Mouse (Mus musculus) heart, adult 2 months (tissue): ENCODE data around the gene Sncb. TPM values are rescaled to one million over a fixed set of nuclear protein-coding genes. Genes with fewer than 3 reads are reported as not detected.

ENCODE experiments used
- DNase-seq, 2 experiments: peaks; one replicate each; pipeline ENCODE4 v3.0.0; 2021
- H3K27ac ChIP-seq: fragments of 200-600 bp; 2 replicates; pipeline ENCODE4 v1.8.1; 2022
- H3K27me3 ChIP-seq: fragments of 200-500 bp; 2 replicates; pipeline ENCODE4 v1.6.1; 2012; ENCODE audit warnings: mild to moderate bottlenecking, low read length, inconsistent platforms, mixed read lengths; ENCODE audit not compliant: control insufficient read depth, insufficient read depth
- H3K36me3 ChIP-seq: fragments of 200-500 bp; 2 replicates; pipeline ENCODE4 v1.6.1; 2012; ENCODE audit warnings: low read length, inconsistent platforms; ENCODE audit not compliant: control insufficient read depth, insufficient read depth
- H3K4me1 ChIP-seq: fragments of 200-500 bp; 2 replicates; pipeline ENCODE4 v1.6.1; 2011; ENCODE audit warnings: low read length; ENCODE audit not compliant: control insufficient read depth, insufficient read depth
- H3K4me3 ChIP-seq: fragments of 200-600 bp; 2 replicates; pipeline ENCODE4 v1.8.1; 2022
- H3K79me2 ChIP-seq: fragments of 200-500 bp; replicated peaks from 2 replicates; pipeline ENCODE4 v1.6.1; 2012; ENCODE audit warnings: mild to moderate bottlenecking, inconsistent platforms, low read length, moderate library complexity, mixed read lengths; ENCODE audit not compliant: control insufficient read depth, insufficient read depth
- H3K9ac ChIP-seq: fragments of 200-500 bp; 2 replicates; pipeline ENCODE4 v1.6.1; 2012; ENCODE audit warnings: low read depth, mild to moderate bottlenecking, control low read depth, inconsistent platforms, low read length, mixed read lengths
- CTCF ChIP-seq: fragments of 200-600 bp; IDR thresholded peaks from 2 replicates; pipeline ENCODE4 v1.8.1; 2022; ENCODE audit warnings: antibody characterized with exemption, mild to moderate bottlenecking, moderate library complexity
- EP300 ChIP-seq: fragments of 200-500 bp; IDR thresholded peaks from 2 replicates; pipeline ENCODE4 v1.6.1; 2011; ENCODE audit warnings: low read depth, low read length, control low read depth; ENCODE audit not compliant: insufficient read depth
- POLR2A ChIP-seq: fragments of 200-500 bp; IDR thresholded peaks from 2 replicates; pipeline ENCODE4 v1.6.1; 2011; ENCODE audit warnings: mild to moderate bottlenecking, low read depth, low read length, control low read depth; ENCODE audit not compliant: insufficient read depth
- WGBS: fragments of 180-500 bp; shearing (Covaris S2); methylation state at CpG from one replicate; pipeline ENCODE4 v1.1.7; 2018; 5-methylcytosine and 5-hydroxymethylcytosine counted together
- intact Hi-C: fragments of 180-260 bp; cut with DNase I; formaldehyde crosslinking; loops from one replicate; pipeline ENCODE4 v1.15.1; 2025
- polyA plus RNA-seq: library from polyadenylated mRNA; depleted of rRNA; stranded (reverse); fragments of >200 nt; gene quantifications from 2 replicates; pipeline ENCODE4 v1.2.3, GENCODE M21; 2012; rRNA removed
- total RNA-seq, 2 experiments: library from RNA; stranded (reverse); gene quantifications; 2 replicates each; pipeline ENCODE4 v1.2.3; 2021

The Sncb gene
- total and polyA plus RNA-seq, 3 experiments, result 0.31 TPM; not detected in 2

DNA sequence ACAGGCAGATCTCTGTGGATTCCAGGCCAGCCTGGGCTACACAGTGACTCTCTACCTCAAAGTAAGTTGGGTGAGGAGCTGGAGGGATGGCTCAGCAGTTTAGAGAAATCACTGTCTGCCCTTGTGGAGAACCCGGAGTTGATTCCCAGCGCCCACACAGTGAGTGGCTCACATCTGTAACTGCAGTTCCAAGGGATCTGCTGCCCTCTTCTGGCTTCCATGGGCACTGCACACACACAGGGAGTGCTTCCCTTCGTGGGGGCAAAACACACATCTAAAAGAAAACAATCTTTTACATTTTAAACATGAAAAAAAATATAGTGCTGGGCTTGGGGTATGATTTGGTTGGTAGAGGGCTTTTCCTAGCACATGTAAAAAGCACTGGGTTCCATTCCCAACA lies 43.3 kb downstream of the Sncb start:
- no peak overlapping the region for H3K27ac ChIP-seq
- intact Hi-C loops, result no loop called here
- no peak overlapping the region for H3K9ac ChIP-seq
- H3K4me1 ChIP-seq, result no peaks in the 10 kb centered on the region
- H3K4me3 ChIP-seq, result no peak overlapping the region
- DNase-seq, result no peak
- no peaks in the 10 kb centered on the region for H3K79me2 ChIP-seq
- 91% methylated on average over 3 of the region's 3 CpGs for WGBS
- no peaks in the 10 kb centered on the region for H3K27me3 ChIP-seq
- no peaks in the 10 kb centered on the region for H3K36me3 ChIP-seq
- TF ChIP-seq EP300 (no peak), CTCF (peak; percentile 29; the same call in 1 of the 2 replicates)

DNA sequence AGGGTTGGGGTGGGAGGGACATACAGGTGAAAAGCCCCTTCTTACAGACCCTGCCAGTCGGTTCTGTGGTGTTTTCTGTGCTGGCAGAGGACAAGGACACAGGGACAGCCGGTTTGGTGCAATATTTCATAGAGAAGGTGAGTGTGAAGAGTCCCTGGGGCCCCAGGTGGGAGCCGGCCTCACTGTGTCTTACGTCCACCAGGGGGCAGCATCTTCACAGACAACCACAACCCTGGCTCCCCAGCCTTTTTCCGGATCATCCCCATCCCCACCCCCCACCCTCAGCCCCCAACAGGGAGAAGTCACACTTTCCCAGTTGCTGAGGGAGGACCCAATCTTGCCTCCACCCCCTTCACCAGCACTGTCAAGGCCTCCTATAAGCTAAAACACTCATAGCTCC lies 49.5 kb downstream of the Sncb start:
- no peak overlapping the region for H3K9ac ChIP-seq
- H3K4me1 ChIP-seq, result no peaks in the 10 kb centered on the region
- peak; percentile 17 to 44 for DNase-seq
- peak; percentile 84 for TF ChIP-seq CTCF
- TF ChIP-seq EP300, result no peak
- no peak for TF ChIP-seq POLR2A
- H3K4me3 ChIP-seq, result no peak overlapping the region
- no peaks in the 10 kb centered on the region for H3K79me2 ChIP-seq
- WGBS, result 2% methylated on average over 5 of the region's 5 CpGs
- H3K27me3 ChIP-seq, result no peaks in the 10 kb centered on the region
- H3K27ac ChIP-seq, result no peak overlapping the region
- intact Hi-C loops, result no loop called here
- no peaks in the 10 kb centered on the region for H3K36me3 ChIP-seq

DNA sequence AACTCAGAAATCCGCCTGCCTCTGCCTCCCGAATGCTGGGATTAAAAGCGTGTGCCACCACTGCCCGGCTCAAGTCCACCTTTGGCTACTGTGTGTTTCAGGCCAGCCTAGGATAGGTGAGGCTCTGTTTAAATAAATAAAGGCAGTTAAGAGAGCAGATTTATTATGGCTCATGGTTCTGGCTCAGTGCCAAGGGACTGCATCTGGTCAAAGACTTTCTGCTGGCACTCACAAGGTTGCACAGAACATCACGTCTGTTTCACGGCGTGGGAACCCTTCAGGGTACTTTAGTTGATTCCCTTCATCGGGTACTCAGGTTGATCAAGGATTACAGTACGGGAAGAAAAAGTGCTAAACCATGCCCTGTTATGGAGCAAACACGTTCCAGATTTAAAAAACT lies 51.4 kb downstream of the Sncb start:
- intact Hi-C loops, result no loop called here
- no peak overlapping the region for H3K9ac ChIP-seq
- no peaks in the 10 kb centered on the region for H3K4me1 ChIP-seq
- H3K36me3 ChIP-seq, result no peaks in the 10 kb centered on the region
- 62% methylated on average over 10 of the region's 10 CpGs for WGBS
- no peak for TF ChIP-seq POLR2A
- TF ChIP-seq EP300, result no peak
- no peak for TF ChIP-seq CTCF
- no peak for DNase-seq
- no peak overlapping the region for H3K27ac ChIP-seq
- no peaks in the 10 kb centered on the region for H3K27me3 ChIP-seq
- no peak overlapping the region for H3K4me3 ChIP-seq
- H3K79me2 ChIP-seq, result no peaks in the 10 kb centered on the region

GRCm38 (mm10) chr13:54714393-54714792 lies 52.0 kb downstream of the Sncb start:
- no peak overlapping the region for H3K9ac ChIP-seq
- intact Hi-C loops, result no loop called here
- WGBS, result 36% methylated on average over 4 of the region's 4 CpGs

DNA sequence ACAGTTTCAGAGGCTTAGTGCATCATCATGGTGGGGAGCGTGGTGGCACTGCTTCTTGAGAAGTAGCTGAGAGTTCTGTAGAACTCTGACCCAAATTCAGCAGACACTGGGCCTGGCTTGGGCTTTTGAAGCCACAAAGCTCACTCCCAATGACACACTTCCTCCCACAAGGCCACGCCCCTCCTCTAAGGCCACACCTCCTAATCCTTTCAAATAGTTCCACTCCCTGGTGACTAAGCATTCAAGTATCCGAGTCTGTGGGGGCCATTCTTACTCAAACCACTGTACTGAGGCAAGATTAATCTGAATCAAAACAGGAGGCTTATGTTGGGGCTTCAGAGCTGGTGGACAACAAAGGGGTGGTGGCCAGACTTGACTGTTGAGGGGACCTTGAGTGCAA lies 55.5 kb downstream of the Sncb start:
- no peak overlapping the region for H3K27ac ChIP-seq
- H3K79me2 ChIP-seq, result no peaks in the 10 kb centered on the region
- 71% methylated on average over 3 of the region's 3 CpGs for WGBS
- H3K27me3 ChIP-seq, result no peaks in the 10 kb centered on the region
- no peak overlapping the region for H3K4me3 ChIP-seq
- no peak overlapping the region for H3K9ac ChIP-seq
- TF ChIP-seq POLR2A (no peak), EP300 (no peak), CTCF (no peak)
- no peaks in the 10 kb centered on the region for H3K4me1 ChIP-seq
- intact Hi-C loops, result no loop called here
- H3K36me3 ChIP-seq, result no peaks in the 10 kb centered on the region
- DNase-seq, result no peak

More at GRCm38 (mm10) chr13:54714393-54714792, 52.0 kb downstream of the Sncb start:
- DNase-seq, result no peak
- Histone ChIP-seq H3K27ac (no peak overlapping the region), H3K79me2 (no peaks in the 10 kb centered on the region), H3K4me1 (no peaks in the 10 kb centered on the region), H3K36me3 (no peaks in the 10 kb centered on the region), H3K4me3 (no peak overlapping the region), H3K27me3 (no peaks in the 10 kb centered on the region)
- TF ChIP-seq POLR2A (no peak), CTCF (no peak), EP300 (no peak)

Other genes starting within 250 kb of the Sncb start
- 10 to 100 TPM; 84.8 to 93.1 TPM for gene 4833439L19Rik, start 201.2 kb downstream of the Sncb start, total RNA-seq
- 114 and 175 TPM in 2 replicates for gene 4833439L19Rik, start 201.2 kb downstream of the Sncb start, polyA plus RNA-seq
- gene Arl10, start 191.6 kb downstream of the Sncb start, total RNA-seq, result 1 to 10 TPM; 6.2 to 6.8 TPM
- gene Arl10, start 191.6 kb downstream of the Sncb start, polyA plus RNA-seq, result 8.9 and 11.8 TPM in 2 replicates
- gene Nop16, start 176.5 kb downstream of the Sncb start, total RNA-seq, result 10 to 100 TPM; 16.5 to 17.1 TPM
- gene Nop16, start 176.5 kb downstream of the Sncb start, polyA plus RNA-seq, result 5.9 and 10.0 TPM in 2 replicates
- gene Higd2a, start 176.4 kb downstream of the Sncb start, total RNA-seq, result 100 to 1,000 TPM; 169 to 189 TPM
- gene Higd2a, start 176.4 kb downstream of the Sncb start, polyA plus RNA-seq, result 189 and 270 TPM in 2 replicates
- 100 to 1,000 TPM in 1 of 2 experiments, 10 to 100 TPM in 1; 96.6 to 105 TPM for gene Cltb, start 155.3 kb downstream of the Sncb start, total RNA-seq
- gene Cltb, start 155.3 kb downstream of the Sncb start, polyA plus RNA-seq, result 51.2 and 64.1 TPM in 2 replicates
- 10 to 100 TPM; 20.4 to 21.4 TPM for gene Faf2, start 144.8 kb downstream of the Sncb start, total RNA-seq
- 9.2 and 17.2 TPM in 2 replicates for gene Faf2, start 144.8 kb downstream of the Sncb start, polyA plus RNA-seq
- gene Rnf44, start 72.7 kb downstream of the Sncb start, total RNA-seq, result 10 to 100 TPM; 51.6 to 54.6 TPM
- gene Rnf44, start 72.7 kb downstream of the Sncb start, polyA plus RNA-seq, result 69.2 and 94.5 TPM in 2 replicates
- not detected for gene Cdhr2, start 65.1 kb downstream of the Sncb start, total RNA-seq
- 0.04 TPM in 1 of 2 replicates, not detected in the other for gene Cdhr2, start 65.1 kb downstream of the Sncb start, polyA plus RNA-seq
- gene Gprin1, start 16.7 kb downstream of the Sncb start, total RNA-seq, result not detected
- gene Gprin1, start 16.7 kb downstream of the Sncb start, polyA plus RNA-seq, result 0.03 TPM in 1 of 2 replicates, not detected in the other
- not detected for gene Eif4e1b, start 17.4 kb upstream of the Sncb start, total RNA-seq
- gene Eif4e1b, start 17.4 kb upstream of the Sncb start, polyA plus RNA-seq, result not detected in 2 replicates
- gene Tspan17, start 22.8 kb upstream of the Sncb start, total RNA-seq, result 10 to 100 TPM; 10.0 to 12.7 TPM
- gene Tspan17, start 22.8 kb upstream of the Sncb start, polyA plus RNA-seq, result 7.2 and 7.6 TPM in 2 replicates
- under 1 TPM; 0.57 to 0.73 TPM for gene Unc5a, start 182.8 kb upstream of the Sncb start, total RNA-seq
- 0.91 and 1.2 TPM in 2 replicates for gene Unc5a, start 182.8 kb upstream of the Sncb start, polyA plus RNA-seq